Mouse (Mus musculus): ENCODE measurements around the gene Dek. TPM values are rescaled to one million over a fixed set of nuclear protein-coding genes. Genes with fewer than 3 reads are reported as not detected.

The Dek gene
- polyA plus RNA-seq (2015; fragmentation: Nextera tagmentation; extraction: Ambion mirVana) = 286 and 301 TPM in 2 replicates

GRCm38 (mm10) chr13:47105711-47106579 lies at the start of gene Dek:
Gene Dek (minus strand): TSS chr13:47106201.
- peaks cover 13% of the 10 kb centered on the region for H3K36me3 ChIP-seq
- H3K4me3 ChIP-seq (replicated peaks) = peak within 1 kb of the TSS; percentile 97
- peak within 1 kb of the TSS; percentile 100 for H3K27ac ChIP-seq
- WGBS = under 1% methylated on average over 104 of the region's 129 CpGs
- H3K4me2 ChIP-seq = peak within 1 kb of the TSS; percentile 71
- peak; percentile 95 for ATAC-seq (replicated peaks; ENCODE audit: low FRiP score)
- peaks cover 25% of the 10 kb centered on the region for H3K4me1 ChIP-seq
- H3K9me3 ChIP-seq (replicated peaks) = no peaks in the 10 kb centered on the region
- no peaks in the 10 kb centered on the region for H3K27me3 ChIP-seq
- peak within 1 kb of the TSS; percentile 96 for H3K9ac ChIP-seq

- H3K9ac ChIP-seq = no peak overlapping the region
- no peak overlapping the region for H3K4me2 ChIP-seq
- H3K27ac ChIP-seq = no peak overlapping the region
- 0 out of 2 replicates have a peak, but pooled peaks cover 6% of the 10 kb centered on the region for H3K27me3 ChIP-seq
- ATAC-seq (replicated peaks; ENCODE audit: low FRiP score) = no peak
- WGBS = 69% methylated on average over 4 of the region's 4 CpGs
- no peaks in the 10 kb centered on the region for H3K9me3 ChIP-seq (replicated peaks)
- no peaks in the 10 kb centered on the region for H3K36me3 ChIP-seq
- H3K4me1 ChIP-seq = no peaks in the 10 kb centered on the region
- H3K4me3 ChIP-seq (replicated peaks) = no peak overlapping the region
Observed at GRCm38 (mm10) chr13:47154866-47155265, 48.9 kb upstream of the Dek start.

- WGBS = 82% methylated on average over 5 of the region's 5 CpGs
Observed at GRCm38 (mm10) chr13:47153206-47153605, 47.2 kb upstream of the Dek start.

DNA sequence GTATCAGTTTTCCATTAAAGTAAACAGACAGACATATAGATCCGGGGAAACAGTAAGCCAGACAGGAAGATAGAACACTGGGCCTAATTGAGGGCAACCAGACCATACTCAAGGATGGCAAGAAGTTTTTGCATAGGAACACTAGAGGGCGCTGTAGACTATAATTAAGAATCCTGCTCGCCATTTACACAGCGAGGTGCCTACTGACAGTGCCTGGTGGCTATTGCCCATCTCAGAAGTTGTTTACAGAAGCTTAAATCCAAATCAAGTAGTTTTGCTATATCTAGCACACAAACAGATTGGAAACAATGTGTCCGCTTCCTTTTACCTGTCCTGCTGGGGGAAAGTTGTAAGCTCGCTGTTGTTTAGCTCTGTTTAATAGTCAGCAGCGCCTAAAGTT lies 46.4 kb upstream of the Dek start:
- WGBS = 33% methylated on average over 7 of the region's 7 CpGs
- Histone ChIP-seq H3K9ac (no peak overlapping the region), H3K27me3 (0 out of 2 replicates have a peak, but pooled peaks cover 6% of the 10 kb centered on the region), H3K9me3 (replicated peaks) (no peaks in the 10 kb centered on the region), H3K4me3 (replicated peaks) (no peak overlapping the region), H3K4me1 (peaks cover 8% of the 10 kb centered on the region), H3K36me3 (no peaks in the 10 kb centered on the region), H3K27ac (no peak overlapping the region), H3K4me2 (no peak overlapping the region)
- ATAC-seq (replicated peaks; ENCODE audit: low FRiP score) = no peak

More at GRCm38 (mm10) chr13:47153206-47153605, 47.2 kb upstream of the Dek start:
- no peak overlapping the region for H3K9ac ChIP-seq
- H3K36me3 ChIP-seq = no peaks in the 10 kb centered on the region
- no peak overlapping the region for H3K4me3 ChIP-seq (replicated peaks)
- H3K27me3 ChIP-seq = 0 out of 2 replicates have a peak, but pooled peaks cover 6% of the 10 kb centered on the region
- H3K4me1 ChIP-seq = peaks cover 7% of the 10 kb centered on the region
- no peak for ATAC-seq (replicated peaks; ENCODE audit: low FRiP score)
- H3K27ac ChIP-seq = no peak overlapping the region
- H3K9me3 ChIP-seq (replicated peaks) = no peaks in the 10 kb centered on the region
- H3K4me2 ChIP-seq = no peak overlapping the region

DNA sequence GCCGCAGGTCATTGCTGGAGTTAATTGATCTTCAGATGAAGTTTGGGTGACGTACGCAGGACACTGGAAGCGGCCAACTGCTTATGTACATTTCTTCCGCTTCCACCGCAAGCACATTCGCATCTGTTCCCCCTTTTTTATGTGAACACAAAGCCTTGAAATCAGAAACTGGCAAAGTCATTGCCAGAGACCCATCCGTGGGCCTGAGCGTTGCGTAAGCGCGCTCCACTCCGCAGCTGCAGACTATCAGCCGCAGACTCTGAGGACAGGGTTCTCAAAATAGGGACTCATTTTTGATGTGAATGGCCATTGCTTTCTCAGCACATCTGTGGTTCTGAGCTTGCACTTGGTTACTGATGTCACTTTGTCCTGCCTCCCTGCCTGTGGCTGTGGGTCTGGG lies 45.1 kb upstream of the Dek start:
- no peak overlapping the region for H3K9ac ChIP-seq
- H3K9me3 ChIP-seq (replicated peaks) = no peaks in the 10 kb centered on the region
- 90% methylated on average over 14 of the region's 14 CpGs for WGBS
- ATAC-seq (replicated peaks; ENCODE audit: low FRiP score) = no peak
- no peak overlapping the region for H3K27ac ChIP-seq
- 0 out of 2 replicates have a peak, but pooled peaks cover 6% of the 10 kb centered on the region for H3K27me3 ChIP-seq
- H3K4me1 ChIP-seq = peaks cover 17% of the 10 kb centered on the region
- no peaks in the 10 kb centered on the region for H3K36me3 ChIP-seq
- H3K4me2 ChIP-seq = no peak overlapping the region
- H3K4me3 ChIP-seq (replicated peaks) = no peak overlapping the region

DNA sequence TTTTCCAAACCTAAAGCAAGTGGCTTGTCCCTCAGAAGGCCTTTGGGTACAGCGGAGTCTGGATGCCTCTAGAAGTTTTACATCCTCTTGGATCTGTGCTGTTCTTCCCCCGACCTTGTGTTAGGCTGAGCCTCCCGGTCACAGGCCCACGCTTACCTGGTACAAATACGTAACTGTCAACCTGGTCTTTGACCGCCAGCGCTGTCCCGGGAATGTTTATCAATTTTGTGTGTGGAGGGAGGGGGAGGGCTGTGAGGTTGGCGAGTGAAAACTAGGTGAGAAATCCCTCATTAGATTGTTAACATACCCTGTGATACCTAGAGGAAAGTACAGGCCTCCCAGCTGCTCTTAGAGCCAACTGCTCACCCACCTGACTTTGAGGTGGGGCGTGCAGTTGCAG lies 44.0 kb upstream of the Dek start:
- Histone ChIP-seq H3K27ac (no peak overlapping the region), H3K4me3 (replicated peaks) (no peak overlapping the region), H3K36me3 (no peaks in the 10 kb centered on the region), H3K9ac (no peak overlapping the region), H3K27me3 (0 out of 2 replicates have a peak, but pooled peaks cover 6% of the 10 kb centered on the region), H3K4me2 (no peak overlapping the region), H3K4me1 (peaks cover 17% of the 10 kb centered on the region), H3K9me3 (replicated peaks) (no peaks in the 10 kb centered on the region)
- ATAC-seq (replicated peaks; ENCODE audit: low FRiP score) = no peak
- WGBS = 86% methylated on average over 10 of the region's 10 CpGs

DNA sequence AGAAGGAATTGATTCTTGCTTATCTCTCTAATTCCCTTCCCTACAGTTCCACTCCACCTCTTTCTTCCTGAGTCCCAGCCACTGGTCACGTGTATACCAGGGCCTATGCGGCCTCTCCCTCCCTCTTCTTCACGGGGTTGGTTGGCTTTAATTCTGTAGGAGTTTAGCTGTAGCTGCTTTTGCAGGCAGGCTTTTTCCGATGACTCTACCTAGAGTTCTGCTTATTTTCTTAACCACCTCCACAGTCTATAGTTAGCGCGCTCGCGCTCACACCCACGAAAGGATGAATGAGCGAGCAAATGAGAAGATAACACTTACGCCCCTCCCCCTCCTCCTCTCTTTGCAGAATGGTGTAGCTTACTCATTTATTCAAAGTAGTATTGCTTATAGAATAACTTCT lies 42.6 kb upstream of the Dek start:
- Histone ChIP-seq H3K9me3 (replicated peaks) (no peaks in the 10 kb centered on the region), H3K27me3 (no peaks in the 10 kb centered on the region), H3K4me3 (replicated peaks) (0 out of 2 replicates have a peak overlapping the region, but pooled peaks have one; percentile 6), H3K36me3 (no peaks in the 10 kb centered on the region), H3K4me2 (peak overlapping the region; percentile 12; the same call in 1 of the 2 replicates), H3K9ac (no peak overlapping the region), H3K27ac (no peak overlapping the region), H3K4me1 (peaks cover 17% of the 10 kb centered on the region)
- ATAC-seq (replicated peaks; ENCODE audit: low FRiP score) = no peak
- 43% methylated on average over 11 of the region's 11 CpGs for WGBS

- Histone ChIP-seq H3K4me2 (no peak overlapping the region), H3K36me3 (no peaks in the 10 kb centered on the region), H3K9ac (no peak overlapping the region), H3K27ac (no peak overlapping the region), H3K4me3 (replicated peaks) (no peak overlapping the region), H3K4me1 (peaks cover 17% of the 10 kb centered on the region), H3K27me3 (no peaks in the 10 kb centered on the region), H3K9me3 (replicated peaks) (no peaks in the 10 kb centered on the region)
- WGBS = 50% methylated on average over 7 of the region's 7 CpGs
- no peak for ATAC-seq (replicated peaks; ENCODE audit: low FRiP score)
Observed at GRCm38 (mm10) chr13:47146388-47146787, 40.4 kb upstream of the Dek start.

DNA sequence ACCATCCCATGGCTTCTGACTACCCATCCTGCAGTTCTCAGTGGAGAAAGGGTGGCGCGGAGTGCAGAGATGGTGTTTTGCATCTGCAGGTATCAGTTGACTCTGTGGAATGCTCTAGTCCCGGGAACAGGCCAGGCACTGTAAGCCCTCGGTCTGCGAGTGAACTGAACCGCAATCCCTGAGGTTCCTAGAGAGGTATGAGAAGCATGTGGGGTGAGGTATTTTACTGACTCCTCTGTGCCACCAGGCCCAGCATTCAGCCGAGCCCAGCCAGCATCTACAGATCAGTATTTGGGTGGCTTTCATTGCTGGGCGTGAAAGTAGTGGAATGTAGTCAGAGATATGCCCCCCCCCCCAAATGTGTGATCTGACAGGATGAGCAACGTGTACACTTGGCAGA lies 39.9 kb upstream of the Dek start:
- Histone ChIP-seq H3K9ac (no peak overlapping the region), H3K36me3 (no peaks in the 10 kb centered on the region), H3K4me3 (replicated peaks) (no peak overlapping the region), H3K27me3 (no peaks in the 10 kb centered on the region), H3K9me3 (replicated peaks) (no peaks in the 10 kb centered on the region), H3K4me2 (no peak overlapping the region), H3K27ac (no peak overlapping the region), H3K4me1 (peaks cover 17% of the 10 kb centered on the region)
- WGBS = 43% methylated on average over 9 of the region's 9 CpGs
- ATAC-seq (replicated peaks; ENCODE audit: low FRiP score) = 0 out of 2 replicates have a peak, but pooled peaks have one; percentile 40

DNA sequence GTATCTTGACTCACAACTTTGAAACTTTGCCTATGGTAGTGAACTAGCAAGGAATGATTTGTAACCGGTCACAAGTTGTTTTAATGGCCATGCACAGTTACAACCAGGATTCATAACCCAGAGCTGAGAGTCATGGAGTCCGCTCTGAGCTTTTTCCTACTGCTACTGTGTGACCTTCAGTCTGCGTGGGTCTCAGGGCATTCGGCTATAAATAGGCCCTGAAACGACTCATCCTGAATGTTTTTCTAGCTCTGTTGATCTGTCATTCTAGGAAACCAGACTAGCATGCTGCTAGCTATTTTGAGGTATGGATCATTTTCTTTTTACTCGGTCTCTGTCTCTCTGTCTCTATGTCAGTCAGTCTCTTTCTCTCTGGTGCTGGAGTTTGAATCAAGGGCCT lies 36.8 kb upstream of the Dek start:
- 50% methylated on average over 6 of the region's 6 CpGs for WGBS
- ATAC-seq (replicated peaks; ENCODE audit: low FRiP score) = no peak
- H3K9ac ChIP-seq = no peak overlapping the region
- H3K36me3 ChIP-seq = no peaks in the 10 kb centered on the region
- no peak overlapping the region for H3K4me3 ChIP-seq (replicated peaks)
- peaks cover 9% of the 10 kb centered on the region; the same call in 1 of the 2 replicates for H3K4me1 ChIP-seq
- H3K9me3 ChIP-seq (replicated peaks) = no peaks in the 10 kb centered on the region
- no peak overlapping the region for H3K27ac ChIP-seq
- no peak overlapping the region for H3K4me2 ChIP-seq
- no peaks in the 10 kb centered on the region for H3K27me3 ChIP-seq

DNA sequence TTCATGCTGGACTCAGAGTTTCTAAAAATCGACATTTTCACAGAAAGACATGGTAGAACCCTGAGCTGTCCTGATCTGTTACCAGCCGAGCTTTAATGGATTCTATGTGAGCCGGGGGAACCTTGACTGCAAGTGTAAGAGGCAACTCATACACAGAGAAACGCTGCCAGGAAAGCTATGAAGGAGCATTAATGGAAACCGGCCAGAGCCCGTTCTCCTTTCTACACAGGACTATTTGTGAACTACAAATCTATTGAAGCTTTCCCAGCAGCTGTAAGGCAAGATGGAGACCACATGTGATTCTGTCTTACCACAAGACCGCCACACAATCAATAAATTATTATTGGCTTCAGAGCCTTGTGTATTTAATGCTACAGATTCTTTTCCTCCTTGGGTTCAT lies 29.7 kb upstream of the Dek start:
- Histone ChIP-seq H3K36me3 (no peaks in the 10 kb centered on the region), H3K4me3 (replicated peaks) (no peak overlapping the region), H3K9me3 (replicated peaks) (no peaks in the 10 kb centered on the region), H3K27ac (no peak overlapping the region), H3K27me3 (no peaks in the 10 kb centered on the region), H3K4me1 (no peaks in the 10 kb centered on the region), H3K4me2 (no peak overlapping the region), H3K9ac (no peak overlapping the region)
- WGBS = 86% methylated on average over 7 of the region's 7 CpGs
- ATAC-seq (replicated peaks; ENCODE audit: low FRiP score) = no peak

DNA sequence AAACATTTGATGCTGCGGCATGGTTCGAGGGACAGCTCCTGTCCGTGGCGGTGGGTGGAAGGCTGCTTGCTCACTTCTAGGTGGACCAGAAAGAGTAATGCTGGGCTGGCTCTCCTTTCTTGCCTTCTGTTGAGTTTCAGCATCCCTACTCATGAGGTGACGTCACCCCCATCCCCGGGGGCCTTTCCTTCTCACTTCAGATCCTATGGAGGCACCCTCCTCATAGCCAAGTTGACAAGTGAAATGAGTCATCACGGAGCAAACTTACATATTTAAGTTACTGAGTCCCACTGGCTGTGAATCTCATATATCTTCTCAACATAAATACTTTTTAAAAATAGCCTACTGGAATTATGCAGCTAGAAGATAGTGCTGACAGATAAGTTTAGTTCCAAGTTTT lies 28.8 kb upstream of the Dek start:
- H3K4me3 ChIP-seq (replicated peaks) = no peak overlapping the region
- no peak overlapping the region for H3K4me2 ChIP-seq
- no peaks in the 10 kb centered on the region for H3K27me3 ChIP-seq
- no peak overlapping the region for H3K9ac ChIP-seq
- 95% methylated on average over 7 of the region's 7 CpGs for WGBS
- ATAC-seq (replicated peaks; ENCODE audit: low FRiP score) = no peak
- no peak overlapping the region for H3K27ac ChIP-seq
- no peaks in the 10 kb centered on the region for H3K9me3 ChIP-seq (replicated peaks)
- H3K36me3 ChIP-seq = no peaks in the 10 kb centered on the region
- no peaks in the 10 kb centered on the region for H3K4me1 ChIP-seq
